Mouse (Mus musculus) kidney, adult 2 months (tissue): ENCODE measurements around the gene Olfr1264. TPM values are rescaled to one million over a fixed set of nuclear protein-coding genes. Genes with fewer than 3 reads are reported as not detected.

Source experiments
- DNase-seq: peaks from one replicate; pipeline ENCODE4 v3.0.0; 2021
- H3K27ac ChIP-seq: fragments of 200-500 bp; 2 replicates; pipeline ENCODE4 v1.5.1; 2012; ENCODE audit warnings: low read depth, low read length, control low read depth, inconsistent platforms; ENCODE audit not compliant: insufficient read depth
- H3K27me3 ChIP-seq: fragments of 200-500 bp; replicated peaks from 2 replicates; pipeline ENCODE4 v1.6.1; 2012; ENCODE audit warnings: mild to moderate bottlenecking, moderate library complexity, low read length, inconsistent platforms; ENCODE audit not compliant: control insufficient read depth, insufficient read depth
- H3K36me3 ChIP-seq: fragments of 200-500 bp; 2 replicates; pipeline ENCODE4 v1.6.1; 2012; ENCODE audit warnings: mild to moderate bottlenecking, moderate library complexity, low read length, inconsistent platforms; ENCODE audit not compliant: control insufficient read depth, insufficient read depth
- H3K4me1 ChIP-seq: fragments of 200-500 bp; 2 replicates; pipeline ENCODE4 v1.6.1; 2011; ENCODE audit warnings: low read length; ENCODE audit not compliant: control insufficient read depth, insufficient read depth
- H3K4me3 ChIP-seq: fragments of 200-500 bp; 2 replicates; pipeline ENCODE4 v1.5.1; 2011; ENCODE audit warnings: mild to moderate bottlenecking, low read depth, low read length, control low read depth; ENCODE audit not compliant: insufficient read depth
- CTCF ChIP-seq: fragments of 200-500 bp; conservative IDR thresholded peaks from 2 replicates; pipeline ENCODE4 v1.5.1; 2011; ENCODE audit warnings: low read depth, mild to moderate bottlenecking, control low read depth, low read length, moderate library complexity, mixed read lengths; ENCODE audit not compliant: insufficient read depth, insufficient read length
- POLR2A ChIP-seq: fragments of 200-500 bp; IDR thresholded peaks from one replicate; pipeline ENCODE4 v1.6.1; 2011; ENCODE audit warnings: low read depth, low read length, control low read depth
- WGBS: fragments of 180-500 bp; shearing (Covaris S2); methylation state at CpG from one replicate; pipeline ENCODE4 v1.1.7; 2018; 5-methylcytosine and 5-hydroxymethylcytosine counted together
- polyA plus RNA-seq: library from polyadenylated mRNA; depleted of rRNA; stranded (reverse); fragments of >200 nt; gene quantifications from 2 replicates; pipeline ENCODE4 v1.2.3, GENCODE M21; 2012; rRNA removed

Gene Olfr1264
- polyA plus RNA-seq, 1 experiment: not detected

DNA sequence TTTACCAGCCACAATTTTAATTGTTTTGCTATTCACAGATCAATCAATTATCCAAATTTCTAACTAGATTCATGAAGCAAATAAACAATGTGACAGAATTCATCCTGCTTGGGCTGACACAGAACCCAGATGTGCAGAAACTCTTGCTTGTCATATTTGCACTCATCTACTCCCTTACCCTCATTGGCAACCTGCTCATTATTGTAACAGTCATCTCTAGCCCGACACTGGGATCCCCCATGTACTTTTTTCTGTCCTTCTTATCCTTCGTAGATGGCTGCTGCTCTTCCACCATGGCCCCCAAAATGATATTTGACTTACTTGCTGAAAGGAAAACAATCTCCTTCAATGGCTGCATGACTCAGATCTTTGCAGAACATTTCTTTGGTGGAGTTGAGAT lies 47.7 kb downstream of the Olfr1264 start:
- Histone ChIP-seq H3K4me1 (no peaks in the 10 kb centered on the region), H3K27me3 (no peaks in the 10 kb centered on the region), H3K27ac (no peak overlapping the region), H3K36me3 (no peaks in the 10 kb centered on the region), H3K4me3 (no peak overlapping the region)
- DNase-seq: no peak
- no peak for TF ChIP-seq POLR2A
- TF ChIP-seq CTCF: no peak
- WGBS: 80% methylated on average over 2 of the region's 2 CpGs

DNA sequence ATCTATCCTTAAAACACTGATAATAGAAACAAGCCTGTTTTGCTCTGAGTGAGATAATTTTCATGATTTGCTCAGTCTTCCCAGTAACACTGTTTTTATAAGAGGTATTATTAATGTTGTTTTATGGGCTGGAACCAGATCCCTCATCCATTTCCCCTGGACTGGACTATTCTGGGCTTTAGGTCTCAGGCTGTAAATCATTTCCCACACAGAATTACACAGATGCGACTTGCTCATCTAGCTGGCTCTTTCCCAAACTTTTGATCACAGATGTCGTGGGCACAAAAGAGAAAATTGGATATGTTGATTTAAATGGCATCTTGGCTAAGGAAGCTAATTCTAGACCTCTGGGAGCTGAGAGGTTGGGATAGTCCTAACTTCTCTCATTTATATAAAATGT lies 51.2 kb downstream of the Olfr1264 start, which contains the start of gene Olfr1260:
TSS of gene Olfr1260 (plus strand) at position 157 of the 400 bp plus-strand sequence.
- DNase-seq: no peak
- no peak for TF ChIP-seq CTCF
- H3K27ac ChIP-seq: no peak within 1 kb of the TSS
- H3K36me3 ChIP-seq: no peaks in the 10 kb centered on the region
- H3K27me3 ChIP-seq: no peaks in the 10 kb centered on the region
- no peaks in the 10 kb centered on the region for H3K4me1 ChIP-seq
- WGBS: 13% methylated on average over 2 of the region's 2 CpGs
- no peak within 1 kb of the TSS for H3K4me3 ChIP-seq

Other genes starting within 250 kb of the Olfr1264 start
- not detected in 2 replicates for gene Olfr1254, start 232.0 kb downstream of the Olfr1264 start, polyA plus RNA-seq
- not detected in 2 replicates for gene Olfr1255, start 213.5 kb downstream of the Olfr1264 start, polyA plus RNA-seq
- not detected in 2 replicates for gene Olfr1256, start 184.0 kb downstream of the Olfr1264 start, polyA plus RNA-seq
- not detected in 2 replicates for gene Olfr48, start 177.4 kb downstream of the Olfr1264 start, polyA plus RNA-seq
- not detected in 2 replicates for gene Olfr1257, start 147.1 kb downstream of the Olfr1264 start, polyA plus RNA-seq
- not detected in 2 replicates for gene Olfr1258, start 98.3 kb downstream of the Olfr1264 start, polyA plus RNA-seq
- not detected in 2 replicates for gene Olfr1259, start 76.9 kb downstream of the Olfr1264 start, polyA plus RNA-seq
- gene Olfr1260, start 51.2 kb downstream of the Olfr1264 start, polyA plus RNA-seq: not detected in 2 replicates
- gene Olfr1261, start 34.4 kb downstream of the Olfr1264 start, polyA plus RNA-seq: not detected in 2 replicates
- not detected in 2 replicates for gene Olfr1262, start 25.4 kb downstream of the Olfr1264 start, polyA plus RNA-seq
- not detected in 2 replicates for gene Olfr1263, start 13.4 kb downstream of the Olfr1264 start, polyA plus RNA-seq
- gene Olfr1265, start 9.8 kb upstream of the Olfr1264 start, polyA plus RNA-seq: not detected in 2 replicates
- gene Olfr140, start 38.0 kb upstream of the Olfr1264 start, polyA plus RNA-seq: not detected in 2 replicates
- not detected in 2 replicates for gene Olfr1269, start 95.8 kb upstream of the Olfr1264 start, polyA plus RNA-seq
- gene Olfr32, start 116.7 kb upstream of the Olfr1264 start, polyA plus RNA-seq: not detected in 2 replicates
- gene Olfr1270, start 127.5 kb upstream of the Olfr1264 start, polyA plus RNA-seq: not detected in 2 replicates
- gene Olfr1506, start 198.9 kb upstream of the Olfr1264 start, polyA plus RNA-seq: not detected in 2 replicates
- gene Olfr142, start 232.0 kb upstream of the Olfr1264 start, polyA plus RNA-seq: not detected in 2 replicates
- gene Olfr1271, start 245.5 kb upstream of the Olfr1264 start, polyA plus RNA-seq: not detected in 2 replicates